Mouse (Mus musculus): Measurements from ENCODE around the gene Grhl3.

Gene Grhl3

GRCm38 (mm10) chr4:135575365-135576140 lies 2.1 kb upstream of the Grhl3 start:
- DNase-seq (ENCODE audit: low read depth, low spot score) = no peak

DNA sequence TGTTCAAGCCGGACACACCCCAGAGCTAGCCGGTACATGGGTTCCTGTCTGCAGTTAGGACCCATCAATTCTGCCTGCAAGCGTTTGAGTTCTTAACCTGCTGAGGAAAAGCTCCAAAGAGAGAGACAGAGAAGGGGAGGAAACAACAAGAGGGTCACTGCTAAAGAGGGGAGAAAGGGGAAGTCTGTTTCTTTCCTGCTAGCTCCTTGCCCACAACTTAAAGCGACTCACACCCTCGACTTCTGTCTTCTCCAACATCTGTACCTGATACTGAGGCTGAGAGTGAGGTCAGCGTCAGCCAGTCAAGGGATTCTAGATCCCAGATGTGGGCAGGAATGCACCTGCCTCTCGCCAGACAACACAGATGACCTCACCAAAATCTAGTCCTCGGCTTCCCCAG lies 1.2 kb downstream of the Grhl3 start:
- DNase-seq (ENCODE audit: low read depth, low spot score) = no peak

DNA sequence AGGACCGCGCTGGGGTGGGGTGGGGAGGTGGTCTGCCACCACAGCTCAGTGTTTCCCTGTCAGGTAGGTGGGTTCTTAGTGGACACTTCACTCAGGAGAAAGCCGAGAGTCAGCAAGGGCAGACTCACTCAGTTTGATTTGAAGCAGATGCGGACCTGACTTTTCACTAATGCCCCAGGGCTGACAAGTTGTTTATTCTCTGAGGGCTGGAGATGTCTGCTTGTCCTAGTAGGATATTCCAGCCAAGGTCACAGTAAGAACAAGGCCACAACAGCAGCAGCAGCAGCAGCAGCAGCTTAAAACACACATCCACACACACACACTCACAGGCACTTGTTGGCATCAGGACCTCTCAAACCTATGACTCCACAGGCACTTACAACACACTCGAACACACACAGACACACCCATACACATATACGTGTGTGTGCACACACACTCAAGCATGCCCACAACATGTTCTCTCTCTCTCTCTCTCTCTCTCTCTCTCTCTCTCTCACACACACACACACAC lies 2.3 kb downstream of the Grhl3 start:
- no peak for DNase-seq (ENCODE audit: low read depth, low spot score)

DNA sequence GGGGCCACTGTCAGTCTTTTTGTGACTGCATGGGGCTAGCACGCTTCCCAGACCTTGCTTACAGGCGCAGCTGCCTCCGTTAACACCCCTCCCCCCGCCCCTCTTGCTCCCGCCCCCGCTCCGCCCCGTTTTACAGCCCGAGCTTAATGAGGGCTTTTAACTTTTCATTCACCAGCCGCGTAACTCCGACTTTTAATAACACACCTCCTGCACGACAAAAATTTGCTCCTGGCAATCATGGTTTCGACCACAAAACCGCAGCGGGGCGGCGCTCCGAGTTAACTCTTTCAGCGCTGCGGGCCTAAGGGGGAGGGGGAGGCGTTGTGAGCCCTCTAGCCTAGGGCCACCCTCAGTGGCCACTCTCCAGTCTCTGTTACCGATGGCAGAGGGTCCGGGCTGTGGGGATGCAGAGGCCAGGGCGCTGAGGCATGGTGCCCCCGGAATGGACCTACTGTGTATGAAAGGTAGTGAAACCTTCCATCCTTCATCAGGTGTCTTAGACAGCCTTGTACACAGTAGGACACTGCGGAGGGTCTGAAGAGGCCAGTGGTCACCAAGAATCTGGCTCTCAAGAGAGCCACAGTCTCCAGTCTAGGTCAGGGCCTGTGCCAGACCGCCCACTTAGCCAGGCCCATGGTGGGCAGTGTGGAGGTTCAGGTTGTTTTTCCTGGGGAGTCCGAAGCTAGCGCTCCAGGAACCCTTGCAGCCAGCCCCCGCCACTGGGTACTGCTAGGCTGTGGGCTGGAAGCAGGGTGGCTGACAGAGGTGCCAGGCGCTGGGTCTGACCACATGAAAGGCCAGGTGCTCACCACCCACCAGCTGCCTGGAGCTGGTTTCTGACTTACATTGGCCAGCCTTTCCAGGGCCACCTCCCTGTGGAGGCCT lies 3.0 kb downstream of the Grhl3 start:
- DNase-seq (ENCODE audit: low read depth, low spot score) = peak; percentile 68

GRCm38 (mm10) chr4:135569201-135569600 lies 4.2 kb downstream of the Grhl3 start:
- peak; percentile 77 for DNase-seq (ENCODE audit: low read depth, low spot score)

DNA sequence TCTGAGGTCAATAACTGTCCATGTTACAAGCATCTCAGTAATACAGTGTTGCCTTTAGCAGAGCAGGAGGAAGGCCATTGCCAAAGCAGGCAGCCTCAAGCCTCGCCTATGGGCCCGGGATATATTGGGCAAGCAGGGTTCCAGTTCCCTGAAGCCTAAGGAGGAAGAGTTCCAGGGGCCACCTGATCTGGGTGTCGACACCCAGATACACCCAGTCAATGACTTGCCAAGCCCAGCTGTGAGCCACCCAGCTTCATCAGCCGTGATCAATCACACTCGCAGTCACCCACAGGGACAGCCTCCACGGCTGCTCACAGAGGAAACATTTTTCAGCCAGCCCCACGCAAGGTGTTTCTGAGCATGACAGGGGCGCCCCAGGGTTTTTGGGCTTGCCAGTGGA lies 5.9 kb downstream of the Grhl3 start:
- no peak for DNase-seq (ENCODE audit: low read depth, low spot score)

GRCm38 (mm10) chr4:135567042-135567441 lies 6.4 kb downstream of the Grhl3 start:
- DNase-seq (ENCODE audit: low read depth, low spot score) = no peak

- no peak for DNase-seq (ENCODE audit: low read depth, low spot score)
Measured at GRCm38 (mm10) chr4:135565400-135565799, 8.0 kb downstream of the Grhl3 start.

DNA sequence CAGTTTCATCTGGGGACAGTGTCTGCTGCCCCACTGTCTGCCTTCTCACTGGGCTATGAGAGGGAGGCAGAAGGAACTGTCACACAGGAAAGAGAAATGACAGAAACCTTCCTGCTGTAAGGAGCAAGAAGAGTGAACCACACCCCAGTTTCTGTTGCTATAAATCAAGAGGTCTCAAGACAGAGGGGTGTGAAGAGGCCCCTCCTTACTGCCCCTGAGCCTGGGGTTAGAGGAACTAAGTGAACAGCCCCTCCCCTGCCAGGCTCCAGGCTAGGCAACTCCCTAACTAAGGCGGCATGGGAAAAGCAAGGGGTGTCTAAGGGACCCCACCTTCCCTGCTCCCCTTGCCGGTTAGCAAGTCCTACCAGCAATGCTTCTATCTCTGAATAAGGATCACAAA lies 9.6 kb downstream of the Grhl3 start:
- DNase-seq (ENCODE audit: low read depth, low spot score) = no peak

DNA sequence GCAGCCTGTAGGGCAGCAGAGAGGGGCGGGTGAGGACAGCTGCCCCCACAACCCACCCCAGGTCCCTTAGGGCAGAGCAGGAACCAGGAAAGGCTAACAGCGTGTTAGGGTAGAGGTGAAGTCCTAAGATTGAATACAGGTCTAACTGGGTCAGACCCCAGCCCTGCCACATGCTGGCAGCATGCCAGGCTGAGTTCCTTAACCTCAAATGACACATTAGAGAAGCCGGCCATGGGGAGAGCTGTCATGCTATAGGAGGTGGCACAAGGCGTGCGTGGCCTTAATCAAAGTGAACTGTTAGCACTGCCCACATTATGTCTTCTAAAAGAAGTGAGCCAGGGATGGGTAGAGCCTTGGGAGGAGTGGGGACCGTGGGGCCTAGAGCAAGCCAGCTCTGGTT lies 24.1 kb downstream of the Grhl3 start:
- no peak for DNase-seq (ENCODE audit: low read depth, low spot score)

DNA sequence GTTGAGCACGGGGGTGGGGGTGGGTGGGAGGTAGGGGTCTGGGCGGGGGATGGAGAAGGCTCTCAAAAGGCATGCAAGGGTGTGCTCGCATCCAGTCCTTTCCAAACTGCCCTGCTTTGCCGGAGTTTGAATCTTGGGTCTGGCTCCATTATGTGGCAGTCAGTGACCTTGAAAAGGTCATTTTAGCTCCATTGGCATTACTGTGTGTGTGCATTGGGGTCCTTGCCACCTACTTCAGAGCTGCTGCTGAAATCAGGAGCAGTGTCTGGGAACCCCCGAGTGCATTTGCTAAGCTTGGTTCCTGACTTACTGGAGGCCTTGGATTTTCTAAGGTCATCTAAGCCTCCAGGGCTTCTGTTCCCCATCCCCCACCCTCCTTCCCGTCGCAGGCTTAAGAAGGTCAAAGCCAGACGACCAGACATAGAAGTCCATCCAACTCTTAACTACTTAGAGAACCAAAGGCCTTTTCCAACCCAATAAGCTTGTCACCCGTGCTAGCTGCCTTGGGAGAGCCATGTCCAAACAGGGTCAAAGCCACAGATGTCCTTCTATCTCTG lies 24.8 kb downstream of the Grhl3 start:
- peak; percentile 59 for DNase-seq (ENCODE audit: low read depth, low spot score)

- DNase-seq (ENCODE audit: low read depth, low spot score) = no peak
Measured at GRCm38 (mm10) chr4:135548108-135548507, 25.3 kb downstream of the Grhl3 start.

DNA sequence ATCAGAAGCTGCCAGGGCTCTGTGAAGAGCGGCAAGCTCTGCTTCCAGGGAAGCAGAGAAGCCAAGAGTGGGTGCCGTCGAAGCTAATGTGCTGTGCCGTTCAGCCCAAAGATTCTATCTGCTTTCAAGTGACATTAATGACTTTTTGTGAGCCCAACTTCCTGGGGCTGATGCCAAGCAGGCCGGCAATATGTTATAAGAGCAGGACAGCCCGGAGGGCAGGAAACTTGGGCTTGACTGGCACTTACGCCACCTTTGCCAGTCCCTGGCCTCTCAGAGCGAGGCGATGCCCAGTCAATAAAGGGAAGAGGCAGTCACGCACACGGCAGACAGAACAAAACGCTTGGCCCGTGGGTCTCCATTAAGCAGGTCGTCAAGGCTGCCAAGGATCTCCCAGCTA lies 25.9 kb downstream of the Grhl3 start:
- no peak for DNase-seq (ENCODE audit: low read depth, low spot score)

- no peak for DNase-seq (ENCODE audit: low read depth, low spot score)
Measured at GRCm38 (mm10) chr4:135546793-135547192, 26.6 kb downstream of the Grhl3 start.

- no peak for DNase-seq (ENCODE audit: low read depth, low spot score)
Measured at GRCm38 (mm10) chr4:135546008-135546407, 27.4 kb downstream of the Grhl3 start.

DNA sequence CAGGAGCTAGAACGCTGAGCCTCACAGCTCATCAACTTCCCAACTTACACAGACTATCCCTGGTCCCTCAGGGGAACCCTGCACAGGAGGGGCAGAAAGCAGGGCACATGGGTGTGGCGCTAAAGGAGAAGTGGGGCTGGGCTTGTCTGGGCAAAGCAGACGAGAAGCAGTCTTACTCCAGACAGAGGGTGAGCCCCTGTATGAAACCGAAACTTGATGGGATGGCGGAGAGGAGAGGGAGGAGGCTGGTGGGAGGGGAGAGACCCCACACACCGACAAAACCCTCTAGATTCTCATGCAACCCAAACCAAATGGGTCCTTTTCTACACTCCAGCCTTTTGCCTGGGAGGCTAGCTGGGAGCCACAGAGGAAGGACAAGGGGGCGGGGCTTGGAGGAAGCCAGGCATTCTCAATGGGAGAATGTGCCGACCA lies 28.3 kb downstream of the Grhl3 start:
- DNase-seq (ENCODE audit: low read depth, low spot score) = peak; percentile 78

DNA sequence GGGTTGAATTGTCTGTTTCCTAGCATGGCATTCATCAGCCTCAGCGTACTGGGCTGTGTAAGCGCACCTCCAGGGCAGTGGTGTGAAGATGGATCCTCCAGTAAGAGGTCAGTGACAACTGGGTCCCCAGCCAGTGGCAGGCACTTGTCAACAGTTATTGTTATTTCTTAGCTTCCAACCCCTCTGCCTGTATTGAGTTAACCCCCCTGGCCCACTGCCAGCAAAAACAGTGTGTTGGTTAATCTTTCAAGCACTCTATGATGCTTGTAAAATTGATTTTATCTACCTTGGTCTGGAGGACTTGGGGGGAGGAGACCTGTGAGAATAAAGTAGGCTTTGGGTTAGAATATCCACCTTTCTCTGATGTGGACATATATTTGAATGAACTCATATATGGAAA lies 29.1 kb downstream of the Grhl3 start:
- no peak for DNase-seq (ENCODE audit: low read depth, low spot score)

DNA sequence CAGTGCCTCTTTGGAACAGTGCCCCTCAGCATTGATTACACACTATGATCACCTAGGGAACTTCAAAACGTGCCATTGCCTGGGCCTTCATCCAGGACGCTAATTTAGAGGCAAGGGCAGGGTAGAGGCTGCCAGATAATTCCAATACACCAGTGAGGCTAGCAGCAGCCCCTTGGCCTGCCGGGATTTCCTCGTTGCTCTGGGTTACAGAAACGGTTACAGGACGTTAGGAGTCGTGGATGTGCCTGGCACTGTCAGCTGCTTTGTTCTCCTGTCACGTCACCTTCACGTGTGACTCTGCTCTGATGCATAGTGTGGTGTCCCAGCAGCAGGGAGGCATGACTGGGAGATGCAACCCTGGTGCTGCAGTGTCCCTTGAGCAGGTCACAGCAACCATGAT lies 33.4 kb downstream of the Grhl3 start:
- DNase-seq (ENCODE audit: low read depth, low spot score) = no peak

DNA sequence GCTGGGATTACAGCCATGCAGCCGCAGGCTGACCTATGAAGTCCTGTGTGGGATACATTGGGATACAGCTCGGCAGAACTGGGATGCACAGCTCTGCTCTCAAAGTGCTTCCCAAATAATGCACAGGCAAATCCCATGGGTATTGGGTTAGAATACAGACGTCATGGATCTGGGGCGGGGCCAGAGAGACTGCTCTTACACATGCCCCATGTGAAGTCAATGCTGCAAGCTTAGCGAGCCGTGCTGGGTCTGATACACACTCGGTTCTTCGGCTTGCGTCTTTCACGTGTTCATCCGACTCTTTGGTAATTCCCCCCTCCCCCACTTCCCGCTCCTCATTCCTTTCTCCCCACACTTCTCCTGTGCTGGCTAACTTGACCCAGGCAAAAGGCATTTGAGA lies 34.4 kb downstream of the Grhl3 start:
- DNase-seq (ENCODE audit: low read depth, low spot score) = peak; percentile 73

DNA sequence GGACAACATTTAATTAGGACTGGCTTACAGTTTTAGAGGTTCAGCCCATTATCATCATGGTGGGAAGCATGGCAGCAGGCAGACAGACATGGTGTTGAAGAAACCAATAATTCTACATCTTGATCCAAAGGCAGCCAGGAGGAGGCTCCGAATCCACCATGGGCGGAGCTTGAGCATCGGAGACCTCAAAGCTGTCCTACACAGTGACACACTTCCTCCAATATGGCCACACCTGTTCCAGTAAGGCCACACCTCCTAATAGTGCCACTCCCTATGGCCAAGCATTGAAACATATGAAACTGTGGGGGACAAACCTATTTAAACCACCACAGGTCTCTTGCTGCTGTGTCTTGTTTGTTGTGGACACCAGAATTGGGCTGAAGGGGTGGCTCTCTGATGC lies 38.4 kb downstream of the Grhl3 start:
- peak; percentile 65 for DNase-seq (ENCODE audit: low read depth, low spot score)

DNA sequence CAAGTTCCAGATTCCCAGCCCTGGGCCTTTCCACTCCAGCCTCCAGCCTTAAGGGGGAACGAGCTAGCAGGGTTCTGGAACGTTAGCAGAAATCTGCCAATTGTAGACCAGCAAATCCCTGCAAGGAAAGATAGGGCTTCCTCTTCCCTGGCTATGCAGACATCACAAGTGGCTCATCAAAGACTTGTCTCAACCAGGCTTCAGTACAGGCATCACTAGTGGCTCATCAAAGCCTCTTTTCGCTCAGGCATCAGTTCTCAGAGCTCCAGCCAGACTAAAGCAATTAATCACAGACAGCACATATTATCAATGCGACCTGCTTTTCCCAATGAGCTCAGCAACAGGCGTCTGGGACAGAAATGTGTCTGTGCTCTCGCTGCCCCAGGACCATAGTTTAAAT lies 40.4 kb downstream of the Grhl3 start:
- DNase-seq (ENCODE audit: low read depth, low spot score) = peak; percentile 75
